Mouse (Mus musculus) lung, adult 2 months (tissue): ENCODE results near the gene Rundc1.

ENCODE experiments used
- CTCF ChIP-seq: fragments of 200-500 bp; IDR thresholded peaks from 2 replicates; pipeline ENCODE4 v1.5.1; 2011; ENCODE audit warnings: mild to moderate bottlenecking, low read length, control low read depth; ENCODE audit not compliant: insufficient read depth
- POLR2A ChIP-seq: fragments of 200-500 bp; IDR thresholded peaks from 2 replicates; pipeline ENCODE4 v1.6.1; 2011; ENCODE audit warnings: low read depth, mild to moderate bottlenecking, control low read depth, low read length, borderline replicate concordance; ENCODE audit errors: extremely low read depth

- TF ChIP-seq CTCF (no peak), POLR2A (no peak)
Measured at GRCm38 (mm10) chr11:101424105-101424851, 607 bp upstream of the Rundc1 start, which contains the start of gene Gm27029.
